Mouse (Mus musculus) cerebellum, postnatal 4 days (tissue): Measurements from ENCODE around the gene Dennd2a.
"Not testable (repeated sequence)": the region's sequence is repeated elsewhere in the genome, so short reads cannot be mapped to it uniquely, and the experiment has no call there.

ENCODE experiments used
- DNase-seq, 2 experiments: peaks; one replicate each; pipeline ENCODE4 v3.0.0; 2022; ENCODE audit warnings: low spot score in 2 of 2, mixed read lengths in 1 of 2

Dennd2a gene

GRCm38 (mm10) chr6:39451033-39451432 is 106.6 kb downstream of the Dennd2a start:
- no peak for DNase-seq

DNA sequence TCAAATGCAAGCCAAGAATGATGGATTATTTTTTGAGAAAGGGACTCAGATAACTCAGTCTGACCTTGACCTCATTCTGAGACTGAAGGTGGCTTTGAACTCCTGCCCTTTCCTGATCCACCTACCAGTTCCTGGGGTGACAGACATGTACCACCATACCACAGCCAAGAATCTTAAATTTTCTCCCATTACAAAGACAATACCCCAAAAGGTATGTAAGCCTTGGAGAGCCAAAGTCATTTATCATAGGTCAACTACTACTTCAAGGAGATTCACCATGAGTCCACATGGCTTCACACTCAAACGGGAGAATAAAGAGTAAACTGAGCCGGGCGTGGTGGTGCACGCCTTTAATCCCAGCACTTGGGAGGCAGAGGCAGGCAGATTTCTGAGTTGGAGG is 107.1 kb downstream of the Dennd2a start:
- DNase-seq, result no peak

- no peak for DNase-seq
Observed at GRCm38 (mm10) chr6:39447429-39448185, 110.1 kb downstream of the Dennd2a start.

- no peak for DNase-seq
Observed at GRCm38 (mm10) chr6:39445801-39446572, 111.7 kb downstream of the Dennd2a start.

DNA sequence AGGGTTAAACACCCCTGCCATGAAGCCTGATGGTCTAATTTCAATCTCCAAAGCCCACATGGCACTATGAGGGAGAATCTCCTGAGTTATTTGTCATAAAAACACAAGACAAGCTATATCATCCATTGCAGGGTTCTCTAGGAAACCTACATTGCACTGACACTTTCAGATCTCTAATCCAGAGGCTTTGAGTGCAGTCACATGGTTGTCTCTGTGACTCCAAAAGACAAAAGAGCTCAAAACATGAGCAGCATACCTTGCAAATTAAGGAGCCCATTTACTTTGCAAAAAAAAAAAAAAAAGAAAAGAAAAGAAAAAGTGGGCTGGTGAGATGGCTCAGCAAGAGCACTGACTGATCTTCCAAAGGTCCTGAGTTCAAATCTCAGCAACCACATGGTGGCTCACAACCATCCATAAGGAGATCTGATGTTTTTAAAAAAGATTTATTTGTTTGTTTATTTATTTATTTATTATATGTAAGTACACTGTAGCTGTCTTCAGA is 114.8 kb downstream of the Dennd2a start:
- no peak for DNase-seq

DNA sequence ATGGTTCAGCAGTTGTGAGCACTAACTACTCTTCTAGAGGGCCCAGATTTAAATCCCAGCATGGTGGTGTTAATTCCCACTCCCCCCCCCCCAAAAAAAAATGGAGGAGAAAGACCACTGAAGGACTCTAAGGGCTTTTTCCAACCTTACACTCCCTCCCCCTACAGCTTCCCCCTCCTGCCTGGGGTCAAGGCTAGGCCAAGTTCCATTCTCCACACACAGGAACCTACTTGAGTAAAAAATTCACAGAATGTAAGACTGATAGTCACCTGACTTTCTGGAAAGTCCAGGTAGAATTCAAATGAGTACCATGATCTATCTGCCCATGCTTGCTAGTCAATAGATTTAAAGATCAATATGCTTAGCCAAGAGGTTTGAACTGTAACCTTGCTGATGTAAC is 117.5 kb downstream of the Dennd2a start:
- no peak for DNase-seq

GRCm38 (mm10) chr6:39437519-39437918 is 120.1 kb downstream of the Dennd2a start:
- DNase-seq, result not testable (repeated sequence)

- DNase-seq, result no peak
Observed at GRCm38 (mm10) chr6:39435875-39436274, 121.8 kb downstream of the Dennd2a start.

DNA sequence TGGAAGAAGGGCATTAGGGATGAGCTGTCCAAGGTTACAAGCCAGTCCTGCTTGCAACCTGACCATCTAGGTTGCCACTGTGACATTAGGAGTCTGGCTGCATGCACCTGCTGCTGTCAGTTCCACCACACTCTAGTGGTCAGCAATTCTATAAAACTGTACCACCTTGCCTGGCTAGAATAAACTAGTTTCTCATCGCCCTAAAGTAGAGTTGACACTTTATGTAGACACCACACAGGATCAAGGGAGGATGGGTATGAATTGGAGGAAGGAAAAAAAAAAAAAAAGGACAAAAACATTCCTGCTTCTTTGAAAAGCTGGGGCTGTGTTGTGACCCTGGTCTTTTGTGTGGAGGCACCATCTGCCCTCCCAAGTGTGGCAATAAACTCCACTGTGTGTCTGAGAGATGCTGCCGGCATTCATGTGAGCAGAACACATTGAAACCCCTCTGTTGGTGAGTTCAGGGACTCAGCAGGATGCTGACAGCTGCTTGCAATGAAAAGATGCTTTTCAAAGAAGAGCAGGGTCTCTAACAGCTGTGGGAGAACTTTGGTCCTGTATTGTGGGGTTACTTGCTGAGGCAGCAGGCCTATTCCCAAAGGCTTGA is 122.7 kb downstream of the Dennd2a start:
- DNase-seq, result no peak

DNA sequence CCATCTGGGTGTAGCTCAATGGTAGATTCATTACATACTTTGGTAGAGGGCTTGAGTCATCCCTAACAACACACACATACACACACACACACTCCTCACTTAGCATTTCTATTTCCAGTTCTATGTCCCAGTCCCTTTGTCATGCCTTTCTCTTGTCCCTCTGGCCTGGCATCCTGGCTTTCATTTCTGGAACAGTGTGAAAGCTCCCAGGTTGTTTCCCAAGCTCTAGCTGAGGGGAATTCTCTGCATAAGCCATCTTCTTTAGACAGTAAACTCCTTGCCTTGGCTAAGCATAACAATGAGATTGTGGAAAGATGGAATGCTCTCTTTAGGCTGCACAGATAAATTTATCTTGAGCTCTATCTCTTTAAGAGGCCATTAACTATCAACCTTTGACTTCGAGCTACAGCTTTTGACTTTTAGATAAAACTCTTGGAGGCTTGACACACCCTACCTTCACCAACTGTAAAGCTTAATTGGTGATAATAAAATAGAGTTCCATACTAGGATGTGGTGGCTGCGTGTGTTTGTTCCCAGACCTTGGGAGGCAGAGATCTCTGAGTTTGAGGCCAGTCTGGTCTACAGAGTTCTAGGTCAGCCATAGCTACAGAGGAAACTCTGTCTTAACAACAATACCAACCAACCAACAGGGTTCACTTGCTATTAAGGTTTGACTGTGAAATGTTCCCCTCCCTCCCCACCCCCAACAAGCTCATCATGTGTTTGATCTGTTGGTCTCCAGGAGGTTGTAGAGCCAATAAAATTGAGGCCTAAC is 123.4 kb downstream of the Dennd2a start:
- no peak for DNase-seq

GRCm38 (mm10) chr6:39433701-39434100 is 124.0 kb downstream of the Dennd2a start:
- no peak for DNase-seq

GRCm38 (mm10) chr6:39433174-39433573 is 124.5 kb downstream of the Dennd2a start:
- DNase-seq, result no peak

DNA sequence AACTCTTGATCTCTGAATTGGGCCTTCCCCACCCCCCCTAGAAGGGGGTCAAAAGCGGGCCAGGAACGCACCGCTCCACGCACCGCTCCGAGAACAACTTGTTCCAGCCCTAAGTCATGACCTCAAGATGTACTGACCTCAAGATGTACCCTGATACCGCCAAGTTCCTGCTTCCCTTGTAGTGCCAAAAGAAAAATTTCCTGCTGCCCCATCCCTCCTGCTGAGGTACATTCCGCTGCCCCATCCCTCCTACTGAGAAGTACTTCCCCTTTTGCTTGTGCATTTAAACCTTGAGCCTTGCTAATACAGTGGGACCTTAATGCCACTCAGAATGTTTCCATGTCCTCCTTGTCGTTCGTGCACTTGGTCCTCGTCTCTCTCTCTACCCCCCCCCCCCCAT is 126.9 kb downstream of the Dennd2a start:
- no peak for DNase-seq

- no peak for DNase-seq
Observed at GRCm38 (mm10) chr6:39429007-39429788, 128.5 kb downstream of the Dennd2a start.

DNA sequence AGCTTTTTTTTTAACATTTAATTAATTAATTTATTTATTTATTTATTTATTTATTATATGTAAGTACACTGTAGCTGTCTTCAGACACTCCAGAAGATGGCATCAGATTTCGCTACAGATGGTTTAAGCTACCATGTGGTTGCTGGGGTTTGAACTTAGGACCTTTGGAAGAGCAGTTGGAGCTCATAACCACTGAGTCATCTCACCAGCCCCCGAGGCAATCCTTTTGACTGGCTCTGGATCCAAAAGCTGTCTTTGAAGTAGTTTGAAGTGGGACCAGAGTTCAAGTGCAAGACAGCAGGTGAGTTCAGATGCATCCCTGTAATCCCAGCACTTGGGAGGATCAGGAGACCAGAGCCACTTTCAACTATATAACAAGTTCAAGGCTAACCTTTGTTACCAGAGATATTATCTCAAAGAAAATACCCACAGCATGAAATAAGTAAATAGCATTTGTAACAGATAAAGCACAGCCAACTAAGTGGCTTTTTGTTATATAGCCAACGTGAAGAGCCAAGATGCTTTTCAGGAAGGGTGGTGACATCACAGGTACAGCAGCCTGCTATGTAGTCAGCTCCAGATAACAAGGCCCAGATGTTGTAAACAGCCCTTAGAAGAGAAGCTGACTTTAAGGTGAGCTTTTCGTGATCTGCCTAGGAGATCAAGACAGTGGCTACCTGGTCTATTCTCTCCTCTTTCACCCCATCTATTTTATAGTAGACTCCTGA is 130.2 kb downstream of the Dennd2a start:
- no peak for DNase-seq

DNA sequence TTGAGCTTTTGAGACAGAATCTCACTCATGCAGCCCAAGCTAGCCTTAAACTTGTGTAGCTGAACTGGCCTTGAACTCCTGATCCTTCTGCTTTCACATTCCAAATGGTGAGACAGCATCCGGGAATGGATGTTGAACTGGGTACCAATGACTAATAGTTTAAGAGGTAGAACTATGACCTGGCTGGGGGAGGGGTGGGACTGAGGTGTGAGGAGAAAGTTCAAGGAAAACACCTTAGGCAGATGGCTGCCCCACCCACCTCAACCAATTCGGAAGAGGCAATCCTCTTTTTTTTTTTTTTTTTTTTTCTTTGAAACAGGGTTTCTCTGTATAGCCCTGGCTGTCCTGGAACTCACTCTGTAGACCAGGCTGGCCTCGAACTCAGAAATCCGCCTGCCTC is 130.9 kb downstream of the Dennd2a start:
- DNase-seq, result no peak

DNA sequence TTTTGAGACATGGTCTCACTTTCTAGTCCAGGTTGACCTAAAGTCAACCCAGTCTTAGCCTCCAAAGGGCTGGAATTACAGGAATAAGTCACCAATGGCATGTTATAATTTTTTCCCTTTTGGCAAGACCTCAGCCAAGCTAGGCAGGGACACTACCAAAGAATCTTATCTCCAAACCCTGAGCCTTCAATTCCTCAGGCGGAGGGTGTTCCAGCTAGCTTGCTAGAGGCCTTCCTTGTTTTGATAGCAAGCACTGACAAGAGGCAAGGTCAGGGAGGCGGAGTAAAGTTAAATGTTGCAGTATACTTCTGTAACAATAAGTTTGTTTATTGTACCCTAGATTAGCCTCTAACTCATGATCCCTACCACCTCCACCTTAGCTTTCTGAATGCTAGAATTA is 132.5 kb downstream of the Dennd2a start:
- no peak for DNase-seq

- DNase-seq, result no peak
Observed at GRCm38 (mm10) chr6:39423686-39424085, 134.0 kb downstream of the Dennd2a start.

DNA sequence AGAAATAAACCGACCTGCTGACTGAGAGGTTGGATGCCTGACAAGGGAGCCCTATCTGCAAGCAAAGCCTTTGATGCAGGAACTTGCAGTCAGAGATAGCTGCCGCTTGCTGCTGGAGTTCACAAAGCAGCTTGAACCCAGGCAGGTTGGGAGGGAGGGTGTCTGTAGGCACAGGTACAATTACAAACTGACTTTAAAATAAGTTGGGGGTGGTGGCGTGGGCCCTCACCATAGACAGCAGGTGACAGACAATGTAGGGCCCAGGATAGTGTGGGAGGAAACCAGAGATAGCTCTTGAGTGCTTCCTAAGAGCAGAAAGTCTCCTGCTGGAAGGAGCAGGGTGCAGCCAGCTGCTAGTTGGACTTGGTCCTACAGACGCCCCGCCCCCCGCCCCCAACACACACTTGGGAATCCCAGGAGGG is 134.5 kb downstream of the Dennd2a start:
- DNase-seq, result no peak

GRCm38 (mm10) chr6:39420867-39421266 is 136.8 kb downstream of the Dennd2a start:
- DNase-seq, result no peak
